Mouse (Mus musculus): ENCODE data around the gene Nup50. TPM values are rescaled to one million over a fixed set of nuclear protein-coding genes. Genes with fewer than 3 reads are reported as not detected.

The Nup50 gene
- total and polyA plus RNA-seq, 3 experiments: 3.8 to 16.6 (median 15.5) TPM

GRCm38 (mm10) chr15:84987874-84988825 lies 64.9 kb downstream of the Nup50 start, which contains the start of gene 5031439G07Rik:
5031439G07Rik (minus strand) TSS chr15:84988551.
- Histone ChIP-seq H3K27ac (peak within 1 kb of the TSS; percentile 81), H3K27me3 (ENCODE audit: control insufficient read depth, insufficient read depth, low read length) (no peaks in the 10 kb centered on the region), H3K4me3 (peak within 1 kb of the TSS; percentile 81), H3K9ac (ENCODE audit: low read depth, low read length) (peak within 1 kb of the TSS; percentile 89), H3K79me2 (replicated peaks; ENCODE audit: control insufficient read depth, insufficient read depth, low read length) (peaks cover 4% of the 10 kb centered on the region), H3K36me3 (ENCODE audit: control insufficient read depth, insufficient read depth, low read length) (no peaks in the 10 kb centered on the region), H3K4me1 (ENCODE audit: control insufficient read depth, insufficient read depth, low read length) (peaks cover 5% of the 10 kb centered on the region)
- TF ChIP-seq EP300 (IDR thresholded peaks at IDR 0.05; ENCODE audit: insufficient read depth, low read depth, low read length): 0 out of 2 replicates have a peak, but pooled peaks have one; percentile 35
- peak; percentile 34 for TF ChIP-seq CTCF (IDR thresholded peaks at IDR 0.05)
- TF ChIP-seq POLR2A (IDR thresholded peaks at IDR 0.05; ENCODE audit: insufficient read depth, low read depth, low read length): peak; percentile 79
- intact Hi-C loops (cut with DNase I): loop anchor here (2.0 to 5.0 kb wide), 4 partner anchors 46 to 136 kb away; partner anchors contain the start of gene Nup50
- 1% methylated on average over 57 of the region's 59 CpGs for WGBS
- peak; percentile 89 to 95 for DNase-seq

- Histone ChIP-seq H3K36me3 (ENCODE audit: control insufficient read depth, insufficient read depth, low read length) (no peaks in the 10 kb centered on the region), H3K9ac (ENCODE audit: low read depth, low read length) (no peak overlapping the region), H3K27me3 (ENCODE audit: control insufficient read depth, insufficient read depth, low read length) (no peaks in the 10 kb centered on the region), H3K27ac (no peak overlapping the region), H3K4me3 (no peak overlapping the region), H3K79me2 (replicated peaks; ENCODE audit: control insufficient read depth, insufficient read depth, low read length) (peaks cover 4% of the 10 kb centered on the region), H3K4me1 (ENCODE audit: control insufficient read depth, insufficient read depth, low read length) (peaks cover 5% of the 10 kb centered on the region)
- DNase-seq: no peak
- no peak for TF ChIP-seq CTCF (IDR thresholded peaks at IDR 0.05)
- no peak for TF ChIP-seq EP300 (IDR thresholded peaks at IDR 0.05; ENCODE audit: insufficient read depth, low read depth, low read length)
- 78% methylated on average over 3 of the region's 3 CpGs for WGBS
- intact Hi-C loops (cut with DNase I): loop anchor here (2.0 to 5.0 kb wide), 3 partner anchors 47 to 137 kb away; no protein-coding TSS in a partner anchor
Observed at GRCm38 (mm10) chr15:84989098-84989497, 65.9 kb downstream of the Nup50 start.

GRCm38 (mm10) chr15:84989771-84990170 lies 66.6 kb downstream of the Nup50 start:
- TF ChIP-seq CTCF (IDR thresholded peaks at IDR 0.05) (no peak), POLR2A (IDR thresholded peaks at IDR 0.05; ENCODE audit: insufficient read depth, low read depth, low read length) (no peak), EP300 (IDR thresholded peaks at IDR 0.05; ENCODE audit: insufficient read depth, low read depth, low read length) (no peak)
- intact Hi-C loops (cut with DNase I): loop anchor here (2.0 to 5.0 kb wide), 3 partner anchors 47 to 137 kb away; no protein-coding TSS in a partner anchor
- H3K36me3 ChIP-seq (ENCODE audit: control insufficient read depth, insufficient read depth, low read length): no peaks in the 10 kb centered on the region
- H3K27ac ChIP-seq: no peak overlapping the region
- H3K9ac ChIP-seq (ENCODE audit: low read depth, low read length): no peak overlapping the region
- no peak for DNase-seq
- no peak overlapping the region for H3K4me3 ChIP-seq
- 78% methylated on average over 7 of the region's 7 CpGs for WGBS
- peaks cover 3% of the 10 kb centered on the region for H3K79me2 ChIP-seq (replicated peaks; ENCODE audit: control insufficient read depth, insufficient read depth, low read length)
- H3K4me1 ChIP-seq (ENCODE audit: control insufficient read depth, insufficient read depth, low read length): peaks cover 5% of the 10 kb centered on the region
- no peaks in the 10 kb centered on the region for H3K27me3 ChIP-seq (ENCODE audit: control insufficient read depth, insufficient read depth, low read length)

Small RNA genes within 50 kb of the gene (microRNA-seq; reads per million reads assigned to microRNA genes)
- 93.1 to 107 reads per million in 2 experiments for gene Mir1249

Other genes starting within 250 kb of the Nup50 start
- 1 to 10 TPM in 1 of 2 experiments, under 1 TPM in 1; 0.70 to 1.5 TPM for gene Arhgap8, start 203.4 kb upstream of the Nup50 start, total RNA-seq (2021)
- 1.7 and 1.9 TPM in 2 replicates for gene Arhgap8, start 203.4 kb upstream of the Nup50 start, polyA plus RNA-seq (2012; rRNA removed)
- gene Phf21b, start 67.4 kb upstream of the Nup50 start, total RNA-seq (2021): 1 to 10 TPM; 1.1 TPM
- gene Phf21b, start 67.4 kb upstream of the Nup50 start, polyA plus RNA-seq (2012; rRNA removed): 3.3 and 4.1 TPM in 2 replicates
- gene Gm29666, start 3.4 kb upstream of the Nup50 start, total RNA-seq (2021): under 1 TPM; 0.11 to 0.13 TPM
- gene Gm29666, start 3.4 kb upstream of the Nup50 start, polyA plus RNA-seq (2012; rRNA removed): 0.16 and 0.29 TPM in 2 replicates
- gene 5031439G07Rik, start 65.1 kb downstream of the Nup50 start, total RNA-seq (2021): 10 to 100 TPM; 28.9 to 36.1 TPM
- 13.1 and 15.8 TPM in 2 replicates for gene 5031439G07Rik, start 65.1 kb downstream of the Nup50 start, polyA plus RNA-seq (2012; rRNA removed)
- gene Upk3a, start 93.7 kb downstream of the Nup50 start, total RNA-seq (2021): not detected
- 0.39 TPM in 1 of 2 replicates, not detected in the other for gene Upk3a, start 93.7 kb downstream of the Nup50 start, polyA plus RNA-seq (2012; rRNA removed)
- gene Fam118a, start 105.5 kb downstream of the Nup50 start, total RNA-seq (2021): 1 to 10 TPM; 6.1 to 6.3 TPM
- gene Fam118a, start 105.5 kb downstream of the Nup50 start, polyA plus RNA-seq (2012; rRNA removed): 4.7 and 6.3 TPM in 2 replicates
- not detected for gene Smc1b, start 208.6 kb downstream of the Nup50 start, total RNA-seq (2021)
- gene Smc1b, start 208.6 kb downstream of the Nup50 start, polyA plus RNA-seq (2012; rRNA removed): not detected in 2 replicates
- not detected for gene Ribc2, start 208.7 kb downstream of the Nup50 start, total RNA-seq (2021)
- 0.14 TPM in 1 of 2 replicates, not detected in the other for gene Ribc2, start 208.7 kb downstream of the Nup50 start, polyA plus RNA-seq (2012; rRNA removed)